Mouse (Mus musculus) thymus, adult 2 months (tissue): ENCODE measurements around the gene Vti1a. TPM values are rescaled to one million over a fixed set of nuclear protein-coding genes. Genes with fewer than 3 reads are reported as not detected.

ENCODE experiments used
- DNase-seq: peaks from one replicate; pipeline ENCODE4 v3.0.0; 2021
- H3K27ac ChIP-seq: fragments of 200-500 bp; 2 replicates; pipeline ENCODE4 v1.5.1; 2012; ENCODE audit warnings: low read length, control low read depth; ENCODE audit not compliant: control insufficient read depth, insufficient read depth
- H3K27me3 ChIP-seq: fragments of 200-500 bp; 2 replicates; pipeline ENCODE4 v1.6.1; 2012; ENCODE audit warnings: mild to moderate bottlenecking, low read length, moderate library complexity, mixed read lengths; ENCODE audit not compliant: control insufficient read depth, insufficient read depth
- H3K36me3 ChIP-seq: fragments of 200-500 bp; 2 replicates; pipeline ENCODE4 v1.6.1; 2012; ENCODE audit warnings: mild to moderate bottlenecking, low read length, moderate library complexity; ENCODE audit not compliant: control insufficient read depth, insufficient read depth
- H3K4me1 ChIP-seq: fragments of 200-500 bp; replicated peaks from 2 replicates; pipeline ENCODE4 v1.6.1; 2012; ENCODE audit warnings: low read length; ENCODE audit not compliant: control insufficient read depth, insufficient read depth
- H3K4me3 ChIP-seq: fragments of 200-500 bp; 2 replicates; pipeline ENCODE4 v1.5.1; 2012; ENCODE audit warnings: mild to moderate bottlenecking, low read length, control low read depth, moderate library complexity; ENCODE audit not compliant: control insufficient read depth, insufficient read depth
- CTCF ChIP-seq: fragments of 200-500 bp; IDR thresholded peaks from 2 replicates; pipeline ENCODE4 v1.5.1; 2012; ENCODE audit warnings: mild to moderate bottlenecking, control low read depth, low read length, moderate library complexity, borderline replicate concordance; ENCODE audit not compliant: control insufficient read depth, poor library complexity, insufficient read depth; ENCODE audit errors: extremely low read depth
- POLR2A ChIP-seq: fragments of 200-500 bp; IDR thresholded peaks from 2 replicates; pipeline ENCODE4 v1.6.1; 2012; ENCODE audit warnings: mild to moderate bottlenecking, low read length, control low read depth, moderate library complexity; ENCODE audit not compliant: control insufficient read depth, poor library complexity, insufficient read depth; ENCODE audit errors: extremely low read depth
- WGBS: fragments of 180-500 bp; shearing (Covaris S2); methylation state at CpG from one replicate; pipeline ENCODE4 v1.1.7; 2018; 5-methylcytosine and 5-hydroxymethylcytosine counted together
- polyA plus RNA-seq: library from polyadenylated mRNA; depleted of rRNA; stranded (reverse); fragments of >200 nt; gene quantifications from 2 replicates; pipeline ENCODE4 v1.2.3, GENCODE M21; 2012

The Vti1a gene
- polyA plus RNA-seq, 1 experiment = 15.4 TPM

DNA sequence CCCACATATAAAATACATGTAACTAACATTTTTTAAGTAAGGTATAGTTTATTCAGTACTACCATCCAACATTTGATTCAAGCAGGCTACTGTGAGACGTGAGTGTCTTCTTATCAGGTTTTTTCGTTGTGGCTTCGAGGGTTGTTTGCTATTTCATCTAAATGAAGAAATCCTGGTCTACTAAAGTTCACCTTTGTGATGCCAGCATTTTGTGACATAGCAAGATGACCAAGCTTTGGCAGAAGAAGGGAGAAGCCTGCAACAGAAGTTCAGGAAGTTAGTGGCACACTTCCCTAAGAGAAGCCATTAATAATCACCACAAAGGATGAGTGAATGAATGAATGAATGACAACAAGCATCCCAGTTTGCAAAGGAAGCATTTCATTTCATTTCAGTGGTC is 278.4 kb downstream of the Vti1a start:
- 94% methylated on average over 3 of the region's 3 CpGs for WGBS
- DNase-seq = no peak
- H3K36me3 ChIP-seq = no peaks in the 10 kb centered on the region
- H3K27ac ChIP-seq = no peak overlapping the region
- no peaks in the 10 kb centered on the region for H3K27me3 ChIP-seq
- H3K4me3 ChIP-seq = no peak overlapping the region
- TF ChIP-seq CTCF = no peak
- TF ChIP-seq POLR2A = no peak
- H3K4me1 ChIP-seq = no peaks in the 10 kb centered on the region

DNA sequence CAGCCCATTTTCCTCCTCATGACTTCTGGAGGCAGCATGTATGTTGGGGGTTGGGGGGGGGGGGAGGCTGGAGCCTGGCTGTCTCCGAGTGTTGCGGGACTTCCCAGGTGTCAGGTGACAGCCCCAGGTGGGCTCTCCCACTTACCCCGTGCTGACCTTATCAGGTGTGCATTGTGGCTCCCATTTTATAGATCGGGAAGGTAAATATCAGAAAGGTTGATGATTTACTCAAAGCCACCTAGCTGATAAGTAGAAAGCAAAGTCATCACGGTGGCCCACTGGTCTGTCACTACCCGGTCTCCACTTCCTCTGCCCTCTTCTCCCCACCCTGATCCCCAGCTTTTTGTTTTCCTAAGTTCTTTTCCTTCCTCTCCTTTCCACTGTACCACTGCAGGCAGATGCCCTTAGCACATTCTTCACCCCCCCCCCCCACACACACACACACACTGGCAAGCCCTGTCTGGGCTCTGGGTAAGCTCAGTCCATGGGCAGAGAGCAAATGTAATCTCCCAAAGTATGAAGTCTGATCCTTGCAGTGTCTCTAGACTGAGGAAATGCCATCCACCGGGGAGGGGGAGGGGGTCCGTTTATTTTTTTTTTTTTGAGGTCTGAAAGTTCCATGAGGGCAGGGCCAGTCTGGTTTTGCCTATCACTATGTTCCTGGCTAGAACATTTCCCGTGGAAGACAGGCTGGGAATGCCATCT is 280.0 kb downstream of the Vti1a start:
- Histone ChIP-seq H3K4me1 (no peaks in the 10 kb centered on the region), H3K27ac (no peak overlapping the region), H3K36me3 (no peaks in the 10 kb centered on the region), H3K4me3 (no peak overlapping the region), H3K27me3 (no peaks in the 10 kb centered on the region)
- TF ChIP-seq CTCF (no peak), POLR2A (no peak)
- no peak for DNase-seq
- 80% methylated on average over 9 of the region's 9 CpGs for WGBS

- TF ChIP-seq CTCF = no peak
- TF ChIP-seq POLR2A = no peak
- Histone ChIP-seq H3K4me1 (no peaks in the 10 kb centered on the region), H3K4me3 (no peak overlapping the region), H3K36me3 (no peaks in the 10 kb centered on the region), H3K27me3 (no peaks in the 10 kb centered on the region), H3K27ac (no peak overlapping the region)
- DNase-seq = no peak
- WGBS = 94% methylated on average over 6 of the region's 6 CpGs
Observed at GRCm38 (mm10) chr19:55596804-55597203, 280.7 kb downstream of the Vti1a start.

DNA sequence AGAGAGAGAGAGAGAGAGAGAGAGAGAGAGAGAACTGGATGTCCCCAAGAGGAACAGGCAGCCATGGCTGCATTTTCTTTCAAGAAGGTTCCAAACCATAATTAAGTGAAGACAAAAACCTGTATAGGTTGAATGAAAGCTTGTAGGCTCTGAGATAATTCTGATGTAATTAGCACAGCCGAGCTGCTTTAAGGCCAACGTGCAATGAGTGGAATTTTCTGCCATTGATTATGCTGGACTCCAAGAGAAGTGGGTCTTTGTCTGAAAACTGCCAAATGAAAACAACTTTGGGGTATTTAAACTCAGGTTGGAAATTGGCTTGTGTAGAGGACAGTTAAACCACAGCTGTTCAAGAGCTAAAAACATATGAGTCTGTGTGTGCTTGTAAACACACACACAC is 281.2 kb downstream of the Vti1a start:
- TF ChIP-seq POLR2A (no peak), CTCF (no peak)
- 92% methylated on average over 2 of the region's 2 CpGs for WGBS
- Histone ChIP-seq H3K4me1 (no peaks in the 10 kb centered on the region), H3K4me3 (no peak overlapping the region), H3K27me3 (no peaks in the 10 kb centered on the region), H3K36me3 (no peaks in the 10 kb centered on the region), H3K27ac (no peak overlapping the region)
- no peak for DNase-seq

- H3K36me3 ChIP-seq = no peaks in the 10 kb centered on the region
- H3K27me3 ChIP-seq = no peaks in the 10 kb centered on the region
- no peaks in the 10 kb centered on the region for H3K4me1 ChIP-seq
- no peak overlapping the region for H3K4me3 ChIP-seq
- no peak overlapping the region for H3K27ac ChIP-seq
- 95% methylated on average over 12 of the region's 12 CpGs for WGBS
- TF ChIP-seq CTCF (no peak), POLR2A (no peak)
- no peak for DNase-seq
Observed at GRCm38 (mm10) chr19:55597951-55598350, 281.9 kb downstream of the Vti1a start.

DNA sequence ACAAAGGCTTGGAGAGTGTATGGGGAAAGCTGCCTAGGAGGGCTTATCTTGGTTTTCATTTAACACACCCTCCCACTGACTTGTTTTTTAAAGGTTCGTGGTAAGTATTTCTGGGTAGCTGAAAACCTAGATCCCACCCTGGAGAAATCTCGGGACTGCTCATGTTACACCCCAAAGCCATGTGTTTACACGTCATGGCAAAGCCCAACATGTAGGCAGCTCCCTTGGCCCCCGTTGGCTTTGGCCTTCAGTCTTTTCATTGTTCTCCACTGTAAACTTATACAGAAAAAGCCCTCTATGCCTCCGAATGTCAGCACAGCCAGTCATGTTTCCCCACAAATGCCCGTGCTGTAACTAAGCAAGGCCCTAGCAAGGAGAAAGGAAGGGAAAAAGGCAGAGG is 283.0 kb downstream of the Vti1a start:
- no peak overlapping the region for H3K27ac ChIP-seq
- WGBS = 79% methylated on average over 6 of the region's 6 CpGs
- DNase-seq = no peak
- TF ChIP-seq CTCF = no peak
- no peak for TF ChIP-seq POLR2A
- no peak overlapping the region for H3K4me3 ChIP-seq
- no peaks in the 10 kb centered on the region for H3K27me3 ChIP-seq
- no peaks in the 10 kb centered on the region for H3K4me1 ChIP-seq
- no peaks in the 10 kb centered on the region for H3K36me3 ChIP-seq

DNA sequence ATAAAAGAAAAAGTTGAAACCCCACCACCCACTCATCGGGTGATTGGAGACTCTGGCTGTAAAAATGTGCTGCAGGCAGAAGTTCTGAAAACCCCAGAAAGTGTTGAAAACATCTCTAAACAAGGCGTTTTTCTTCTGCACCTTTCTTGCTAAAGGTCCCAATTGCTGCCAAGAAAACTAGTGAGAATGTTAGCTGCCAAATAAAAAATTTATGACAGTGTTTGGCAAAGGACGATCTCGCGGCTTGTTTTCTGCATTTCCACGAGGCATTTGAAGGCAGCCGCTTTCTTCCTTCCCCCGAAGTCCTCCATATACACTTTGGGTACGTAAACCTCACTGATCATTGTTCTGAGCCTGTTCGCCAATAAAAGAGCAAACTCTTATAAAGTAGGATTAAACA is 291.6 kb downstream of the Vti1a start:
- DNase-seq = no peak
- Histone ChIP-seq H3K36me3 (no peaks in the 10 kb centered on the region), H3K27ac (no peak overlapping the region), H3K27me3 (no peaks in the 10 kb centered on the region), H3K4me1 (no peaks in the 10 kb centered on the region), H3K4me3 (no peak overlapping the region)
- WGBS = 96% methylated on average over 10 of the region's 10 CpGs
- TF ChIP-seq POLR2A (no peak), CTCF (no peak)
